Mouse (Mus musculus) liver, postnatal 0 days (tissue): ENCODE results near the gene Atg2b.

Experiments used
- CTCF ChIP-seq: sonication (generic); IDR thresholded peaks from 2 replicates; pipeline ENCODE4 v1.5.1; 2016; ENCODE audit warnings: antibody characterized with exemption, low read depth
- EP300 ChIP-seq: IDR thresholded peaks from 2 replicates; pipeline ENCODE4 v1.6.1; 2016; ENCODE audit warnings: antibody characterized with exemption, low read depth, mild to moderate bottlenecking

DNA sequence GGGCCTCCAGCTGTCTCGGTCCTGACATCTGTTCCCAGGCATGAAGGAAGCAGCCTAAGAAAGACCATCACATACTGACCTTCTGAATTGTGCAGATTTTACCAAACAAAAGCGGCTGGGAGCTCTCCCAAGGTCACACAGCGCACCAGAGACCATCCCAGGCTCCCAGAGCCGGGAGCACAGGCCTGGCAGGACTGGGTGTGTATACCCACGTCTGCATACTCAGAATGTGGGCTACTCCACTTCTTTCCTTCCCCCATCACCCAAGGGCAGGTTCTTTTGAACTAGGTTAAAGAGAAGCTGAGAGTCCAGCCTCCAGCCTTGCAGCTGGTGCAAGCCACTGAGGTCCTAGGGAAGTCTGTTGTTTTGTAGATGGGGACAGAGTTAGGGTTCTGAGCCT lies 85.9 kb downstream of the Atg2b start:
- TF ChIP-seq CTCF (no peak), EP300 (no peak)
